Mouse (Mus musculus) neural tube, embryonic 14.5 days (tissue): ENCODE measurements around the gene Gabarap. TPM values are rescaled to one million over a fixed set of nuclear protein-coding genes. Genes with fewer than 3 reads are reported as not detected.

Experiments used
- ATAC-seq: fragments of 200-750 bp; cut with Nextera tagmentation; 2 replicates; pipeline ENCODE4 v1.8.0; 2017; ENCODE audit warnings: low read depth, mild to moderate bottlenecking, moderate TSS enrichment, moderate library complexity
- H3K27ac ChIP-seq: fragments of 300-500 bp; sonication (generic); 2 replicates; pipeline ENCODE4 v1.5.1; 2014; ENCODE audit warnings: low read depth, mild to moderate bottlenecking, control low read depth, low read length, moderate library complexity, mixed read lengths
- H3K27me3 ChIP-seq: fragments of 300-500 bp; sonication (generic); 2 replicates; pipeline ENCODE4 v1.6.1; 2014; ENCODE audit warnings: low read length; ENCODE audit not compliant: control insufficient read depth, insufficient read depth
- H3K36me3 ChIP-seq: fragments of 300-500 bp; sonication (generic); 2 replicates; pipeline ENCODE4 v1.6.1; 2014; ENCODE audit warnings: low read length, mixed read lengths; ENCODE audit not compliant: control insufficient read depth, insufficient read depth
- H3K4me1 ChIP-seq: fragments of 300-500 bp; sonication (generic); 2 replicates; pipeline ENCODE4 v1.6.1; 2014; ENCODE audit warnings: low read length; ENCODE audit not compliant: control insufficient read depth, insufficient read depth
- H3K4me2 ChIP-seq: fragments of 300-500 bp; sonication (generic); 2 replicates; pipeline ENCODE4 v1.6.1; 2014; ENCODE audit warnings: mild to moderate bottlenecking, low read depth, low read length, control low read depth
- H3K4me3 ChIP-seq: fragments of 300-500 bp; sonication (generic); 2 replicates; pipeline ENCODE4 v1.5.1; 2014; ENCODE audit warnings: low read depth, low read length, control low read depth, mixed read lengths
- H3K9ac ChIP-seq: fragments of 300-500 bp; sonication (generic); replicated peaks from 2 replicates; pipeline ENCODE4 v1.6.1; 2014; ENCODE audit warnings: low read depth, mild to moderate bottlenecking, control low read depth, low read length, mixed read lengths
- H3K9me3 ChIP-seq: fragments of 300-500 bp; sonication (generic); 2 replicates; pipeline ENCODE4 v1.6.1; 2016; ENCODE audit warnings: low read length; ENCODE audit not compliant: control insufficient read depth
- WGBS: fragments of 180-500 bp; shearing (Covaris S2); extraction: QIAGEN DNeasy Blood & Tissue Kit; methylation state at CpG from one replicate; pipeline ENCODE4 v1.1.7; 2014; 5-methylcytosine and 5-hydroxymethylcytosine counted together
- polyA plus RNA-seq: library from polyadenylated mRNA; unstranded; fragments of >200 nt; fragmentation: Nextera tagmentation; extraction: Ambion mirVana; gene quantifications from 2 replicates; pipeline ENCODE4 v1.2.1, GENCODE M21; 2014

Gene Gabarap
- polyA plus RNA-seq, 1 experiment from 2014 or later, result 609 TPM

- peak overlapping the region; percentile 97 for H3K9ac ChIP-seq
- H3K4me1 ChIP-seq, result peaks cover 23% of the 10 kb centered on the region
- peak overlapping the region; percentile 100 for H3K4me3 ChIP-seq
- peaks cover 21% of the 10 kb centered on the region for H3K36me3 ChIP-seq
- H3K4me2 ChIP-seq, result peak overlapping the region; percentile 91
- peak; percentile 90 for ATAC-seq
- H3K27me3 ChIP-seq, result no peaks in the 10 kb centered on the region
- WGBS, result under 1% methylated on average over 34 of the region's 60 CpGs
- H3K9me3 ChIP-seq, result no peaks in the 10 kb centered on the region
- peak overlapping the region; percentile 96 for H3K27ac ChIP-seq
Observed at GRCm38 (mm10) chr11:69980196-69981140, 10.5 kb upstream of the Gabarap start.

DNA sequence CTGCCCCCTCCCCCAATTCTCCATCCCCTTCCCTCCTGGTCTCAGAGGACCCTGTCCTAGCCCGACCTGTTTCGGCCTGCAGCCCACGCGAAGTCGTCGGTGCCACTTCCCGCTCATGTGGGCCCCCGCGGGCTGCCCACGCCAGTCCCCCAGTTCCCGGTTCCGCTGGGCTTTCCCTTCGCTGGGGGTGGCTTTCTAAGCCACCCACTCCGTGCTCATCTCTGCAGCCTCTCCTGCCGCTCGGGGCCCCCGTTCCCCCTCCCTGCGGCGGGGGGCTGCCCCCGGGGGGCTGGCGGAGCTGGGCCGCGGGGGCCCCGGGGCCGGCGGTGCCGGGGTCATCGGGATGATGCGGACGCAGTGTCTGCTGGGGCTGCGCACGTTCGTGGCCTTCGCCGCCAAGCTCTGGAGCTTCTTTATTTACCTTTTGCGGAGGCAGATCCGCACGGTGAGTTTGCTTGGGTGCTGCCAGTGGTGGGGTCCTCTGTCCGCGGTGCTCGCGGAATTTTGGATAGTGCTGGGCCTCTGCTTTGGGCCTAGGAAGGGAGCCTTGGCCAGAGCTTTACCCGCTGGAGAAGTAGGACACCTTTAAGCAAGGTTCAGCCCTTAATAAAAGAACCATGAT, 9.7 kb upstream of the Gabarap start, which contains the start of gene Ctdnep1:
TSS of gene Ctdnep1 (plus strand) at position 16 of the 622 bp plus-strand sequence.
- peaks cover 23% of the 10 kb centered on the region for H3K4me1 ChIP-seq
- H3K4me3 ChIP-seq, result peak within 1 kb of the TSS; percentile 100
- no peaks in the 10 kb centered on the region for H3K27me3 ChIP-seq
- H3K9ac ChIP-seq, result peak within 1 kb of the TSS; percentile 97
- peak within 1 kb of the TSS; percentile 91 for H3K4me2 ChIP-seq
- H3K27ac ChIP-seq, result peak within 1 kb of the TSS; percentile 96
- ATAC-seq, result peak; percentile 52
- no peaks in the 10 kb centered on the region for H3K9me3 ChIP-seq
- WGBS, result under 1% methylated on average over 37 of the region's 43 CpGs
- H3K36me3 ChIP-seq, result peaks cover 22% of the 10 kb centered on the region

GRCm38 (mm10) chr11:69982225-69982624, 8.7 kb upstream of the Gabarap start, which contains the start of gene Elp5:
Gene Elp5, minus strand, starts transcription at chr11:69982517.
- 65% methylated on average over 8 of the region's 8 CpGs for WGBS
- H3K4me1 ChIP-seq, result peaks cover 23% of the 10 kb centered on the region
- no peak for ATAC-seq

DNA sequence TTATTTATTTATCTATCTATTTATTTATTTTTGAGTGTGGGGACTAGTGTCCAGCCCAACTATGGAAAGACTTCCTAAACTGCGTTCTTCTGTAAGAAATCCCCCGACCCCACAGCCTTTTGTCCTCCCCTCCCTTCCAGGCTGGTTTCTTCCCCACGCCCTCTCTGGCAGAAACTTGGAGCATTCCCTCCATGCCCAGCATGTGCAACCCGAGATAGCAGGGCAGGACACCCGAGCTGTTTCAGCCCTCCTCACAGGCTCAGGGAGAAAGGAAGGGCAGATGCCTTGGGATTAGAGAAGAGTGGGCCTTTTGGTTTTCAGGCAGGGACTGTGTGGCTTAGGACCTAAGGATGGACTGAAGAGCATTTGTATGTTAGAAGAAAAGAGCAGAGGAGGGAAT, 8.1 kb upstream of the Gabarap start:
- peaks cover 23% of the 10 kb centered on the region for H3K4me1 ChIP-seq
- peaks cover 26% of the 10 kb centered on the region for H3K36me3 ChIP-seq
- H3K27me3 ChIP-seq, result no peaks in the 10 kb centered on the region
- H3K4me2 ChIP-seq, result peak overlapping the region; percentile 64
- no peak overlapping the region for H3K27ac ChIP-seq
- no peak for ATAC-seq
- H3K4me3 ChIP-seq, result peak overlapping the region; percentile 9; the same call in 1 of the 2 replicates
- H3K9ac ChIP-seq, result 0 out of 2 replicates have a peak overlapping the region, but pooled peaks have one; percentile 12
- H3K9me3 ChIP-seq, result no peaks in the 10 kb centered on the region
- 42% methylated on average over 5 of the region's 5 CpGs for WGBS

More at GRCm38 (mm10) chr11:69982225-69982624, 8.7 kb upstream of the Gabarap start, which contains the start of gene Elp5:
- Histone ChIP-seq H3K36me3 (peaks cover 22% of the 10 kb centered on the region), H3K9me3 (no peaks in the 10 kb centered on the region), H3K4me2 (peak within 1 kb of the TSS; percentile 64), H3K27ac (peak within 1 kb of the TSS; percentile 96), H3K9ac (peak within 1 kb of the TSS; percentile 97), H3K4me3 (peak within 1 kb of the TSS; percentile 100), H3K27me3 (no peaks in the 10 kb centered on the region)

DNA sequence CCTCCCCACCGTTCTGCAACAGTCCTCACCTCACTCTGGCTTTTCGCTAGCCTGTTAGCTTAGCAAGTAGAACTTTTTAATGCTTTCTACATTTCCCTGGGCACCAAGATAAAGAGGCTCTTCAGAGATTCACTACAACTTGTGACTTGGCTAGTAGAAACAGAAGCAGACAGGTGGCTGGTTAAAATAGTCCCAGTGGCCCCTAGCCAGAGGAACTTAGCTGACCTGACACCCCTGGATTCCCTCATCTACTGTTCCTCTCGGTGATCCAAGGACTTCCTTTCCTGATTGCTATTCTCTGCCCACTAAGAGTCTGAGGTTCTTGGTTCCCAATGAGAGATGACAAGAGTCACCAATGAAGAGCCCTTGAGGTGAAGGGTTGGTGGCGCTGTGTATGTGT, 7.6 kb upstream of the Gabarap start:
- H3K36me3 ChIP-seq, result peaks cover 31% of the 10 kb centered on the region
- no peak overlapping the region for H3K27ac ChIP-seq
- WGBS, result 91% methylated on average over 4 of the region's 4 CpGs
- peaks cover 23% of the 10 kb centered on the region for H3K4me1 ChIP-seq
- H3K27me3 ChIP-seq, result no peaks in the 10 kb centered on the region
- no peaks in the 10 kb centered on the region for H3K9me3 ChIP-seq
- no peak for ATAC-seq
- H3K9ac ChIP-seq, result no peak overlapping the region
- peak overlapping the region; percentile 64 for H3K4me2 ChIP-seq
- H3K4me3 ChIP-seq, result no peak overlapping the region

DNA sequence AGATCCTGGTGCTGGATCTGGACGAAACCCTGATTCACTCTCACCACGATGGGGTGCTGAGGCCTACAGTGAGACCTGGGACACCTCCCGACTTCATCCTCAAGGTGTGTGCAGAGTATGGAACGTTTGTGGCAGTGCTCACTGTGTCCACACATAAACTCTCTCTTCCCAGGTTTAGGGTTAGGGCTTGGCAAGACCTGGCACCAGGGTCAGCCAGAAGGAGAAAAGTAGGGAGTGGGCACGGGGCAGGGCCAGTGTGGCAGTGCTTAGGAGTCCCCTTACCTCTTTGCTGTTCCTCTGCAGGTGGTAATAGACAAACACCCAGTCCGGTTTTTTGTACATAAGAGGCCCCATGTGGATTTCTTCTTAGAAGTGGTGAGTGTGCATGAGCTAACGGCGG, 6.5 kb upstream of the Gabarap start:
- Histone ChIP-seq H3K27ac (no peak overlapping the region), H3K9ac (no peak overlapping the region), H3K4me2 (no peak overlapping the region), H3K4me1 (peaks cover 21% of the 10 kb centered on the region), H3K36me3 (peaks cover 38% of the 10 kb centered on the region), H3K27me3 (no peaks in the 10 kb centered on the region), H3K9me3 (no peaks in the 10 kb centered on the region), H3K4me3 (no peak overlapping the region)
- no peak for ATAC-seq
- WGBS, result 92% methylated on average over 8 of the region's 8 CpGs

DNA sequence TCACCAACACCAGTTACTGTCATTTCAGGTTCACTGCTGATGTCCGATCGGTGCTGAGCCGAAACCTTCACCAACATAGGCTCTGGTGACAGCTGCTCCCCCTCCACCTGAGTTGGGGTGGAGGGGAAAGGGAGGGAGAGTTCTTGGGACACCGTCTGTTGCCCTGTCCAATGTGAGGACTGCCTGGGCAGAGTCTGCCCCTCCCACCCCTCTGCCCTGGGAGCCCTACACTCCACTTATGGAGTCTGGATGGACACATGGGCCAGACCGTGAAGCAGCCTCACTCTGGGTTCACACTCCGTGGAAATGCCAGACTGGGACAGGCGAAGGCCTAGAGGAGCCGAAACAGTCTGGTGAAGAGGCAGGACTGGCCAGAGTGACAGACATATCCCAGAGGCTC, 994 bp upstream of the Gabarap start:
- Histone ChIP-seq H3K4me2 (no peak overlapping the region), H3K9me3 (no peaks in the 10 kb centered on the region), H3K27me3 (no peaks in the 10 kb centered on the region), H3K36me3 (peaks cover 48% of the 10 kb centered on the region), H3K4me3 (no peak overlapping the region; the same call in 1 of the 2 replicates), H3K27ac (no peak overlapping the region), H3K4me1 (peaks cover 12% of the 10 kb centered on the region; the same call in 1 of the 2 replicates), H3K9ac (no peak overlapping the region)
- no peak for ATAC-seq
- 90% methylated on average over 8 of the region's 8 CpGs for WGBS

DNA sequence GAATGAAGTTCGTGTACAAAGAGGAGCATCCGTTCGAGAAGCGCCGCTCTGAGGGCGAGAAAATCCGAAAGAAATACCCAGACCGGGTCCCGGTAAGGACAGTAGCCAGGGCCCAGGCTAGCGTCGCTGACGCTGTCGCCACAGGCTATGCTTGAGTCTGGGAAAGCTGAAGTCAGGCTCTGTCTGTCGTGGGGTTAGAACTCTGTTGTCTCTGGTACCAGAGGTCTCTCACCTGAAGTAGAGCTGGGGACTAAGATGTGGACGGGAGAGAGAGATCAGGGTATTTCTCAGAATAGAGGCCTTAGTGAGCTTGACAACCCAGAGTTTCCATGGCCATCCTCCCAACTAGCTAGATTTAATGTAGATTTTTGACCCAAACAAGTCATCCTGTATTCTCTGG, 768 bp downstream of the Gabarap start:
- Histone ChIP-seq H3K4me1 (peaks cover 12% of the 10 kb centered on the region; the same call in 1 of the 2 replicates), H3K4me2 (peak overlapping the region; percentile 78), H3K27ac (peak overlapping the region; percentile 90), H3K27me3 (no peaks in the 10 kb centered on the region), H3K9me3 (no peaks in the 10 kb centered on the region), H3K9ac (peak overlapping the region; percentile 76), H3K36me3 (peaks cover 37% of the 10 kb centered on the region), H3K4me3 (peak overlapping the region; percentile 55)
- WGBS, result under 1% methylated on average over 15 of the region's 15 CpGs
- ATAC-seq, result no peak
